Mouse (Mus musculus): ENCODE measurements at regions not wholly inside any gene's neighbourhood (a gene's known extent, or its start where the extent isn't known, plus 50 kb on each side); places are given as distances from the start of the nearest gene placed in this dataset.
A peak's percentile ranks its signal among the peaks of the same experiment; 100 is the strongest.
"Not testable (repeated sequence)": the region's sequence is repeated elsewhere in the genome, so short reads cannot be mapped to it uniquely, and the experiment has no call there.

DNA sequence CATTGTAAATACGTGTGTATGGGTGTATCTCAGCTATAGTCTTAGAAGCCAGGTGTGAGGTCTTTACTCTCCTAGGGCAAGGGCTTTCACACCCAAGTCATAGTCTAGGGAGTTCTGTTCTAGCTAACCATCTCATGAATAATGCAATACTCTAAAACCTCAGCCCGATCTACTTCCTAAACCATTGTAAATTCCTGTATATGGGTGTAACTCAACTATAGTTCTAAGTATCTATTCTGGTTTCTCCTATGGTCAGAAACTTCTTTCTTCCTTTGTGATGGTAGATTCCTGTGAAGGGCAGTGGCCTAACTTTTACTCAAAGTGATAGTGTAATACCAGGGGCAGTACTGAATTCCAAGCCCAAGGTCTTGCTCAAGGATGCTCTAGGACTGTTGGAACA lies 58.7 kb upstream of the Srd5a3 start:
- WGBS, result 89% methylated on average over 2 of the region's 2 CpGs
- H3K9me3 ChIP-seq (ENCODE audit: control insufficient read depth, low read length); H3K4me2 ChIP-seq (ENCODE audit: low read length); H3K27me3 ChIP-seq (ENCODE audit: control insufficient read depth, insufficient read depth, low read length); H3K9ac ChIP-seq (ENCODE audit: low read length); H3K4me1 ChIP-seq (ENCODE audit: control insufficient read depth in 2 of 2, insufficient read depth in 2 of 2, low read length in 2 of 2); H3K4me3 ChIP-seq (ENCODE audit: control insufficient read depth in 1 of 2, insufficient read depth in 1 of 2, low read depth in 1 of 2, low read length in 2 of 2); ATAC-seq (ENCODE audit: insufficient number of reproducible peaks, insufficient read depth, low FRiP score, low read depth); H3K36me3 ChIP-seq (ENCODE audit: control insufficient read depth, insufficient read depth, low read length); H3K27ac ChIP-seq (replicated peaks in 1 of 2; ENCODE audit: control insufficient read depth in 1 of 2, insufficient read depth in 1 of 2, low read depth in 2 of 2, low read length in 2 of 2): not testable (repeated sequence)

DNA sequence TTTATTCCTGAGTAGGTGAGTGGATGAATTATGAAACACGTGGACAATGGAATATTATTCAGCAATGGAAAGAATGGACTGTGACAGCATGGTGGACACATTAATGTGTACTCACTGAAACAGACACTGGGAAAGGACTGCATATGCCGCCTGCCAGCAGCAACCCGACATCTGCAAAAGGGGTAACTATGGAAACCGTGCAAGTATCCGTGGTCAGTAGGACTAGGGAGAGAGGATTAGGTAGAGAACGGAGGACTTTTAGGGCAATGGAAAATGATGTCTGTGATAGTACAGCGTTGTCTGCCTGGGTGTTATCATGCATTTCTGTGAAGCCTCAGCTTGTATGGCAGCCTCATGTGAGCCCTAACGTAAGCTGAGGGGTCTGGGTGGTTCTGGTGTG lies 59.6 kb upstream of the Srd5a3 start:
- H3K36me3 ChIP-seq (ENCODE audit: control insufficient read depth, insufficient read depth, low read length), result no peaks in the 10 kb centered on the region
- no peak for ATAC-seq (ENCODE audit: insufficient number of reproducible peaks, insufficient read depth, low FRiP score, low read depth)
- no peaks in the 10 kb centered on the region for H3K27me3 ChIP-seq (ENCODE audit: control insufficient read depth, insufficient read depth, low read length)
- H3K4me2 ChIP-seq (ENCODE audit: low read length), result no peak overlapping the region
- no peak overlapping the region for H3K4me3 ChIP-seq (ENCODE audit: control insufficient read depth in 1 of 2, insufficient read depth in 1 of 2, low read depth in 1 of 2, low read length in 2 of 2)
- 81% methylated on average over 8 of the region's 8 CpGs for WGBS
- H3K4me1 ChIP-seq (ENCODE audit: control insufficient read depth in 2 of 2, insufficient read depth in 2 of 2, low read length in 2 of 2), result peaks cover 0 to 2% of the 10 kb centered on the region in 2 experiments; a peak in 1 of 4 replicates
- H3K9ac ChIP-seq (ENCODE audit: low read length), result no peak overlapping the region
- H3K27ac ChIP-seq (replicated peaks in 1 of 2; ENCODE audit: control insufficient read depth in 1 of 2, insufficient read depth in 1 of 2, low read depth in 2 of 2, low read length in 2 of 2), result no peak overlapping the region; a peak in 1 of 4 replicates
- no peaks in the 10 kb centered on the region for H3K9me3 ChIP-seq (ENCODE audit: control insufficient read depth, low read length)

DNA sequence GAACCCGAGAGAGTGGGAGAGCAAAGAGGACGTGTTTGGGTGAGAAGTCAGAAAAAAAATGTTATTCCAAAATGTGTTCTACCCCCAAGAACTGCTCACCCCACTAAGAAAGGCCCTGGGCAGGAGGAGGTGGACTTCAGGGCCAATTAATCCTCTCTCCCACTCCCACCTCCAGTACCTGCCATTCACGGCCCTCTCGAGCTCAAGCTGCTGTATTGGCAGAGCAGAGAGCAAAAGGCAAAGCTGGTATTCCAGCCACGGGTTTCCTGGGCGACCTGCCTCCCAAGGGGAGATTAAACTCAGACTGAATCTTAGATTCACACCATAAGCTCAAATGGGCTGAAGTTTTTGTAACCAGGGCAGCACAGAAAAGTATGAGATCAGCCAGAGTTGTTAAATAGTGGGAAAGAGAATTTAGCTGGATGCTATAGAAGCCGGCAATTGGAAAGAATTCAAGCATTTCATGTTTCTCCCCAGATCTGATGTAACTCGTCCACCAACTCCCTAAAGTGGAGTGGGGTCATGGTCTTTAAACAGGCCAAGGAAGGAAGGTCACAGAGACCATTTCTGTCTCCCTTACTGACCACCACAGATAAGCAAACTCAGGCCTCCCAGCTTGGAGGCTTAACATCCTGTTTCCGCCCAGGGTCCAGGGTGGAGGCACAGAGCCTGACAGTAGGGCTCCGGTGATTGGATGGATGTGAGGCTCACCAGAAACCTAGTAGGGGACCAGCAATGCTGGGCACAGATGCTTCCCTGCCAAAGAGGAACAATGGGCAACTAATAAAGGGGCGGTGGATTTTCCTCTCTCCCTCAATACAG lies 60.7 kb upstream of the Srd5a3 start:
- H3K4me1 ChIP-seq (ENCODE audit: control insufficient read depth in 2 of 2, insufficient read depth in 2 of 2, low read length in 2 of 2), result peaks cover 0 to 2% of the 10 kb centered on the region in 2 experiments; a peak in 1 of 4 replicates
- H3K36me3 ChIP-seq (ENCODE audit: control insufficient read depth, insufficient read depth, low read length), result no peaks in the 10 kb centered on the region
- H3K9me3 ChIP-seq (ENCODE audit: control insufficient read depth, low read length), result no peaks in the 10 kb centered on the region
- H3K27ac ChIP-seq (replicated peaks in 1 of 2; ENCODE audit: control insufficient read depth in 1 of 2, insufficient read depth in 1 of 2, low read depth in 2 of 2, low read length in 2 of 2), result peak overlapping the region; percentile 71 to 72
- 58% methylated on average over 11 of the region's 11 CpGs for WGBS
- no peaks in the 10 kb centered on the region for H3K27me3 ChIP-seq (ENCODE audit: control insufficient read depth, insufficient read depth, low read length)
- no peak overlapping the region for H3K4me2 ChIP-seq (ENCODE audit: low read length)
- ATAC-seq (ENCODE audit: insufficient number of reproducible peaks, insufficient read depth, low FRiP score, low read depth), result peak; percentile 75
- H3K4me3 ChIP-seq (ENCODE audit: control insufficient read depth in 1 of 2, insufficient read depth in 1 of 2, low read depth in 1 of 2, low read length in 2 of 2), result no peak overlapping the region
- no peak overlapping the region for H3K9ac ChIP-seq (ENCODE audit: low read length)

DNA sequence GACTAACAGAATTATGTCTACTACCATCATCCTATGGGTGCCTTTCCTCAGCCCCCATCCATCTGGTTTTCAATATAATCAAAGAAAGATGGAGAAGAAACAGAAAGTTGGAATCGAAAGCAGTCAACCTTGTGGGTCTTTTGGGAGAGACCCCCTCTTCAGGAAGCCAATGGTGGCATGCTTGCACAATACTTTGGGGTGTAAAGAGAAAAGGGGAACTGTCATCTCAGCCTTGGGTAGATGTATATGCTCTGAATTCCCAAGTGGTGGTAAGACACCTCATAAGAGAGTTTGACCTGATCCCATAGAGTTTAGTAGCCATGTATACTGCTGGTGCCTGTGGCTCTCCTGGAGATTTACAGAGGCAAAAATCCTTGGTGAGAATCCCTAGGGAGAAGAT lies 61.6 kb upstream of the Srd5a3 start:
- H3K27ac ChIP-seq (replicated peaks in 1 of 2; ENCODE audit: control insufficient read depth in 1 of 2, insufficient read depth in 1 of 2, low read depth in 2 of 2, low read length in 2 of 2), result peak overlapping the region in 1 of 2 experiments; percentile 72; a peak in 2 of 4 replicates
- H3K9ac ChIP-seq (ENCODE audit: low read length), result no peak overlapping the region
- no peak overlapping the region for H3K4me3 ChIP-seq (ENCODE audit: control insufficient read depth in 1 of 2, insufficient read depth in 1 of 2, low read depth in 1 of 2, low read length in 2 of 2)
- H3K27me3 ChIP-seq (ENCODE audit: control insufficient read depth, insufficient read depth, low read length), result no peaks in the 10 kb centered on the region
- no peaks in the 10 kb centered on the region for H3K9me3 ChIP-seq (ENCODE audit: control insufficient read depth, low read length)
- H3K4me2 ChIP-seq (ENCODE audit: low read length), result no peak overlapping the region
- 89% methylated on average over 1 of the region's 1 CpGs for WGBS
- H3K4me1 ChIP-seq (ENCODE audit: control insufficient read depth in 2 of 2, insufficient read depth in 2 of 2, low read length in 2 of 2), result peaks cover 0 to 2% of the 10 kb centered on the region in 2 experiments; a peak in 1 of 4 replicates
- no peak for ATAC-seq (ENCODE audit: insufficient number of reproducible peaks, insufficient read depth, low FRiP score, low read depth)
- H3K36me3 ChIP-seq (ENCODE audit: control insufficient read depth, insufficient read depth, low read length), result no peaks in the 10 kb centered on the region

DNA sequence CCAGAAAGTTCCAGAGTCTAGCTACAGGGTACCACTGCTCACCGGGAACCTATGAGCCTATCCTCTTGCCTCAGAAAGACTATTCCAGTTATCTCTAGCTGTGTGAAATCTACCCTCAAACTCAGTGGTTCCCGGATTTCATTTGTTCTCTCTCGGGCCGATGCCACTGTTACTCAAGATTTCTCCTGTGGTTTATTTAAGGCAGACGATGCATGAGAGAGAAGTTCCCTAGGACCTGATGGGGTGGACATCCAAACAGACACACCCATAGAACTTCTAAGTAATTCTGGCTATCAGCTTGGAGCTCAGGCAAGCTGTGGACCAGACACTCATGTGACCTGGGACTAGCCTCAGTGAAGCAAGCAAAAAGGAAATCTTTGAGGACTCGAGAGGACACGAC lies 63.8 kb upstream of the Srd5a3 start:
- Histone ChIP-seq H3K4me3 (ENCODE audit: control insufficient read depth in 1 of 2, insufficient read depth in 1 of 2, low read depth in 1 of 2, low read length in 2 of 2) (no peak overlapping the region), H3K4me2 (ENCODE audit: low read length) (no peak overlapping the region), H3K27ac (replicated peaks in 1 of 2; ENCODE audit: control insufficient read depth in 1 of 2, insufficient read depth in 1 of 2, low read depth in 2 of 2, low read length in 2 of 2) (no peak overlapping the region), H3K9me3 (ENCODE audit: control insufficient read depth, low read length) (no peaks in the 10 kb centered on the region), H3K27me3 (ENCODE audit: control insufficient read depth, insufficient read depth, low read length) (no peaks in the 10 kb centered on the region), H3K36me3 (ENCODE audit: control insufficient read depth, insufficient read depth, low read length) (no peaks in the 10 kb centered on the region), H3K4me1 (ENCODE audit: control insufficient read depth in 2 of 2, insufficient read depth in 2 of 2, low read length in 2 of 2) (peaks cover 0 to 2% of the 10 kb centered on the region in 2 experiments; a peak in 1 of 4 replicates), H3K9ac (ENCODE audit: low read length) (no peak overlapping the region)
- no peak for ATAC-seq (ENCODE audit: insufficient number of reproducible peaks, insufficient read depth, low FRiP score, low read depth)
- 75% methylated on average over 7 of the region's 7 CpGs for WGBS

DNA sequence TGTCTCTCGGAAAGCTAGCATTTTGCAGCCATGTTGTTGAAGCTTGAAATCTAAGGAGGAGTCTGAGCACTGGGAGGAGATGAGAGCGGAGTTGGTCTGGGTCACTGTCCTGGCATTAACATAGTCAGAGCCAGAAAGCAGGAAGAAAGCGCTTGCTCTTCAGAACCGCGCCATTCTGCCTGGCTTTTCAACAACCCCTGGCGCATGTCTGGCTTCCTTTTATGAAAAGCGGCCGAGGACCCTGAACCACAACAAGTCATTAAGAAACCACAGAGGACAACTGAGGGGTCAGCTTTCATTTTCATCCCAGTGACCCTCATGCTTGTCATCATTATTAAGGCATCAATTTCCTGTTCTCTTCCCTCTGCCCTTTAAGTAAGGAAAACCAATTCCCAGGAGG lies 64.7 kb upstream of the Srd5a3 start:
- H3K4me1 ChIP-seq (ENCODE audit: control insufficient read depth in 2 of 2, insufficient read depth in 2 of 2, low read length in 2 of 2), result peaks cover 0 to 2% of the 10 kb centered on the region in 2 experiments; a peak in 1 of 4 replicates
- no peaks in the 10 kb centered on the region for H3K27me3 ChIP-seq (ENCODE audit: control insufficient read depth, insufficient read depth, low read length)
- H3K9ac ChIP-seq (ENCODE audit: low read length), result no peak overlapping the region
- H3K4me2 ChIP-seq (ENCODE audit: low read length), result no peak overlapping the region
- ATAC-seq (ENCODE audit: insufficient number of reproducible peaks, insufficient read depth, low FRiP score, low read depth), result no peak
- H3K27ac ChIP-seq (replicated peaks in 1 of 2; ENCODE audit: control insufficient read depth in 1 of 2, insufficient read depth in 1 of 2, low read depth in 2 of 2, low read length in 2 of 2), result no peak overlapping the region
- 64% methylated on average over 8 of the region's 8 CpGs for WGBS
- no peak overlapping the region for H3K4me3 ChIP-seq (ENCODE audit: control insufficient read depth in 1 of 2, insufficient read depth in 1 of 2, low read depth in 1 of 2, low read length in 2 of 2)
- H3K36me3 ChIP-seq (ENCODE audit: control insufficient read depth, insufficient read depth, low read length), result no peaks in the 10 kb centered on the region
- H3K9me3 ChIP-seq (ENCODE audit: control insufficient read depth, low read length), result no peaks in the 10 kb centered on the region

DNA sequence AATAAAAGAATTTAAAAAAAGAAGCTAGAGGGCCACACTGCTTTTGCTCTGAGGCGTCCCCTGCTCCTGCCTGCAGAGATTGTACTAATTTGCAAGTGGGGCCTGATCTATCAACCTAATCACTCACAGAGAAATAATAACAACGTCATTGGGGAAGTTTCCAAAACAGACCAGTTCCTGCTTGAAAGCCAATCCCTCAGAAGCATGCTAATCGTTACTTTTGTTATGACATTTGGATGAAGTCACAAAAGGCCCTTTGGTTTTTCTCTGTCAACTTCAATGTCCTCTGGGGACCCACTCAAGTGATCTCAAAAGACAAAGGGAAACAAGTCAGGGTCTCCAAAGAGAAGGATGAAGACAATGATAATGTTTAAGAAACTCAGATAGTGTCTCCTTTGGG lies 72.2 kb upstream of the Srd5a3 start:
- ATAC-seq (ENCODE audit: insufficient number of reproducible peaks, insufficient read depth, low FRiP score, low read depth), result no peak
- H3K4me2 ChIP-seq (ENCODE audit: low read length), result no peak overlapping the region
- 51% methylated on average over 3 of the region's 3 CpGs for WGBS
- H3K27me3 ChIP-seq (ENCODE audit: control insufficient read depth, insufficient read depth, low read length), result no peaks in the 10 kb centered on the region
- no peaks in the 10 kb centered on the region for H3K36me3 ChIP-seq (ENCODE audit: control insufficient read depth, insufficient read depth, low read length)
- H3K9me3 ChIP-seq (ENCODE audit: control insufficient read depth, low read length), result no peaks in the 10 kb centered on the region
- no peak overlapping the region for H3K9ac ChIP-seq (ENCODE audit: low read length)
- no peak overlapping the region for H3K27ac ChIP-seq (replicated peaks in 1 of 2; ENCODE audit: control insufficient read depth in 1 of 2, insufficient read depth in 1 of 2, low read depth in 2 of 2, low read length in 2 of 2)
- peaks cover 15 to 27% of the 10 kb centered on the region in 2 experiments for H3K4me1 ChIP-seq (ENCODE audit: control insufficient read depth in 2 of 2, insufficient read depth in 2 of 2, low read length in 2 of 2)
- no peak overlapping the region for H3K4me3 ChIP-seq (ENCODE audit: control insufficient read depth in 1 of 2, insufficient read depth in 1 of 2, low read depth in 1 of 2, low read length in 2 of 2)
